Mouse (Mus musculus): ENCODE data around the gene Itga5.

DNA sequence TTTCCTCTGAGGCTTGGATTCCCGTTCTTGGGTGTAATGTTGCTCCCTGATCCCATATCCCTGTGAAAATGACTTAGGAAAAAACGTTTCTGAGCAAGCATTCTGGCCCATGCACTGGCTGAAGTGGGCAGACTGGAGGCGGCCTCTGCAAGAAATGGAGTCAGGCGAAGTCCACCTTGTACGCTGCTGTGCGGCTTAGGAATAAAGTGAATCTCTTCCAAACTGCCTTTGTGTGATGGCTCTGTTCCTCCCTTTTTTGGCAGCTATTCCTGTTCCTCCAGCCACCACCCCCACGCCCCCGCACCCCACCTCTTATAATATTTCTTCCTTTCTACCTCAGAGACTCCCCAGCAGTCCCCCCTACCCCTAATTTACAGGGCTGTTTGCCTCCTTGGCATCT, 66.9 kb downstream of the Itga5 start:
- no peak for TF ChIP-seq CTCF (IDR thresholded peaks at IDR 0.05; ENCODE audit: control insufficient read depth, insufficient read depth, insufficient read length)
- no peak for TF ChIP-seq MYOG (IDR thresholded peaks at IDR 0.05; ENCODE audit: control insufficient read depth, extremely low read depth, insufficient read length)
- no peak for TF ChIP-seq CEBPB (IDR thresholded peaks at IDR 0.05; ENCODE audit: low read depth)
- TF ChIP-seq MAX (IDR thresholded peaks at IDR 0.05), result no peak
